Mouse (Mus musculus) heart, adult 2 months (tissue): ENCODE results near the gene Ccdc34. TPM values are rescaled to one million over a fixed set of nuclear protein-coding genes. Genes with fewer than 3 reads are reported as not detected.
"Not testable (repeated sequence)": the region's sequence is repeated elsewhere in the genome, so short reads cannot be mapped to it uniquely, and the experiment has no call there.

ENCODE experiments used
- DNase-seq, 2 experiments: peaks; one replicate each; pipeline ENCODE4 v3.0.0; 2021
- H3K27ac ChIP-seq: fragments of 200-600 bp; 2 replicates; pipeline ENCODE4 v1.8.1; 2022
- H3K27me3 ChIP-seq: fragments of 200-500 bp; 2 replicates; pipeline ENCODE4 v1.6.1; 2012; ENCODE audit warnings: mild to moderate bottlenecking, low read length, inconsistent platforms, mixed read lengths; ENCODE audit not compliant: control insufficient read depth, insufficient read depth
- H3K36me3 ChIP-seq: fragments of 200-500 bp; 2 replicates; pipeline ENCODE4 v1.6.1; 2012; ENCODE audit warnings: low read length, inconsistent platforms; ENCODE audit not compliant: control insufficient read depth, insufficient read depth
- H3K4me1 ChIP-seq: fragments of 200-500 bp; 2 replicates; pipeline ENCODE4 v1.6.1; 2011; ENCODE audit warnings: low read length; ENCODE audit not compliant: control insufficient read depth, insufficient read depth
- H3K4me3 ChIP-seq: fragments of 200-600 bp; 2 replicates; pipeline ENCODE4 v1.8.1; 2022
- H3K79me2 ChIP-seq: fragments of 200-500 bp; replicated peaks from 2 replicates; pipeline ENCODE4 v1.6.1; 2012; ENCODE audit warnings: mild to moderate bottlenecking, inconsistent platforms, low read length, moderate library complexity, mixed read lengths; ENCODE audit not compliant: control insufficient read depth, insufficient read depth
- H3K9ac ChIP-seq: fragments of 200-500 bp; 2 replicates; pipeline ENCODE4 v1.6.1; 2012; ENCODE audit warnings: low read depth, mild to moderate bottlenecking, control low read depth, inconsistent platforms, low read length, mixed read lengths
- CTCF ChIP-seq: fragments of 200-600 bp; IDR thresholded peaks from 2 replicates; pipeline ENCODE4 v1.8.1; 2022; ENCODE audit warnings: antibody characterized with exemption, mild to moderate bottlenecking, moderate library complexity
- EP300 ChIP-seq: fragments of 200-500 bp; IDR thresholded peaks from 2 replicates; pipeline ENCODE4 v1.6.1; 2011; ENCODE audit warnings: low read depth, low read length, control low read depth; ENCODE audit not compliant: insufficient read depth
- POLR2A ChIP-seq: fragments of 200-500 bp; IDR thresholded peaks from 2 replicates; pipeline ENCODE4 v1.6.1; 2011; ENCODE audit warnings: mild to moderate bottlenecking, low read depth, low read length, control low read depth; ENCODE audit not compliant: insufficient read depth
- WGBS: fragments of 180-500 bp; shearing (Covaris S2); methylation state at CpG from one replicate; pipeline ENCODE4 v1.1.7; 2018; 5-methylcytosine and 5-hydroxymethylcytosine counted together
- intact Hi-C: fragments of 180-260 bp; cut with DNase I; formaldehyde crosslinking; loops from one replicate; pipeline ENCODE4 v1.15.1; 2025
- polyA plus RNA-seq: library from polyadenylated mRNA; depleted of rRNA; stranded (reverse); fragments of >200 nt; gene quantifications from 2 replicates; pipeline ENCODE4 v1.2.3, GENCODE M21; 2012
- total RNA-seq, 2 experiments: library from RNA; stranded (reverse); gene quantifications; 2 replicates each; pipeline ENCODE4 v1.2.3; 2021

Ccdc34 gene
- total and polyA plus RNA-seq, 3 experiments: 1.8 to 4.6 (median 4.1) TPM

DNA sequence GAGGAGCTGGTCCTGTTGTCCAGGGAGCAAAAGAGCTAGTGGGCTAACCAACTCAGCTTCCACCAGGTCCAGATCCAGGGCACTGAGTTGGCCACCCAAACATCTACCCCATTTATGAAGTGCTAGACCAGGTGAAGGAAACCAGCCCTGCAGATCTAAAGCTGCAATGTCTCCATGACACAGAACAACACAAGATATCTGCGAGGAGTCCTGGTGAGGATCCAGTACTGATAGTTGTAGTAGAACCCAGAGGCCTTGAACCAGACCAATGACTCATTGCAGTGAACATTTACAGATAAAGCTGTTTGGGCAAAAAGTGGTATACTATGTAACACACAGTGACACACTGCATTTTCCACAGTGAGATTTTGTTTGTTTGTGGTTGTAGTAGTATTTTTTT lies 120.5 kb downstream of the Ccdc34 start:
- no peak for TF ChIP-seq POLR2A
- TF ChIP-seq EP300: no peak
- TF ChIP-seq CTCF: no peak
- no peak for DNase-seq
- Histone ChIP-seq H3K27me3 (no peaks in the 10 kb centered on the region), H3K79me2 (no peaks in the 10 kb centered on the region), H3K4me3 (no peak overlapping the region), H3K36me3 (no peaks in the 10 kb centered on the region), H3K9ac (no peak overlapping the region), H3K27ac (no peak overlapping the region), H3K4me1 (no peaks in the 10 kb centered on the region)
- WGBS: 69% methylated on average over 1 of the region's 1 CpGs
- intact Hi-C loops: no loop called here

DNA sequence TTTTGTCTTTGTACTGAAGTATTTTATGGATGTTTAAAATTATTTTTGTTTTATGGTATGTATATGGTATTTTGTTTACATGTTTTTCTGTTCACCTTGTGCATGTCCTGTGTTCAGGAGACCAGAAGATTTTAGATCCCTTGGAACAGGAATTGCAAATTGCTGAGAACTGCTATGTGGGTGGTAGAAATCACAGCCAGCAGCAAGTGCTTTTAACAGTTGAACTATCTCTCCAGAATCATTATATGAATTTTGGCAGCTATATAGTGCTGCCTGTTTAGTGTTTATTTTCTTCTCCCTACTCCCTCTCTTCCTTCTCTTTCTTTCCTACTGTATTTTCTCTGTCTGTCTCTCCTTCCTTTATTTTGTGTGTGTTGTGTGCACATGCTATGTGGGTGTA lies 130.4 kb downstream of the Ccdc34 start:
- DNase-seq, H3K79me2 ChIP-seq, H3K4me3 ChIP-seq, H3K27ac ChIP-seq, H3K36me3 ChIP-seq, H3K9ac ChIP-seq, H3K27me3 ChIP-seq, intact Hi-C loops, H3K4me1 ChIP-seq: not testable (repeated sequence)

DNA sequence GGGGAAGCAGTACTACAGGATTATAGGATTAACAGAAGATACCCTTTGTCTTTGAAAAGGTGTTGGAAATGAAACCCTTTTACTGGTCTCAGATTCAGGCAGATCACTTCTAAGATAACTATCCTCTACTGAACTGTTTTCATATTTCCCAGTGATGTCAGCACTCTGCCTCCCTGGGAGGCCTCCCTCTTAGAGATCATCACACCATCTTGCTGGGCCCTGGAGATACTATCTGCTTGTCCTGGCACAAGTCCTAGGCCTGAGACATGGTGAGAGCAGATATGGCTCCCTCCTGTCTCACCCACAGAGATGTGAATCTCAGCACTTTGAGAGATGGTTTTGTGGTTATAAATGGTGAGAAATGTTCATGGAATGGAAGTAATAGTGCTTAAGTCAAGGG lies 131.6 kb downstream of the Ccdc34 start:
- Histone ChIP-seq H3K9ac (no peak overlapping the region), H3K4me3 (no peak overlapping the region), H3K36me3 (no peaks in the 10 kb centered on the region), H3K79me2 (no peaks in the 10 kb centered on the region), H3K4me1 (no peaks in the 10 kb centered on the region), H3K27me3 (no peaks in the 10 kb centered on the region), H3K27ac (no peak overlapping the region)
- no peak for DNase-seq
- intact Hi-C loops: no loop called here
- no peak for TF ChIP-seq POLR2A
- TF ChIP-seq CTCF: no peak
- TF ChIP-seq EP300: no peak

DNA sequence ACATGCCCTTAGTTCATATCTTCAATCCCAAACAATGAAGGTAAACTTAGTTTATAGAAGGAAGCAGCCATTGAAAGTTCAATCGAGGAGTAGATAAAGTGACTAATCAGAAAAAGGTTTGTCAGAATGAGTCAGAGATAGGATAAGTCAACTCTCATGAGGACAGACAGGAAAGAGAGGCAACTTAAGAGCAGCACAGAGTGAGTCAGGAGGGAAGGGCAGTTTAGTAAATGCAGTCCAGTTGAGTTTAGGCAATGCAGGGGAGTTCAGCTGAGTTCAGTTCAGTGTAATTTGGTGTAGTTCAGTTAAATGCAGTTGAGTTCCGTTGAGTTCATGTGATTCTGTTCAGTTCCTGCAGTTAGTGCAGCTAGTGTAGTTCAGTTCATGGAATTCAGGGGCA lies 138.7 kb downstream of the Ccdc34 start:
- H3K9ac ChIP-seq: no peak overlapping the region
- no peaks in the 10 kb centered on the region for H3K36me3 ChIP-seq
- H3K27ac ChIP-seq: no peak overlapping the region
- H3K79me2 ChIP-seq: no peaks in the 10 kb centered on the region
- H3K4me1 ChIP-seq: no peaks in the 10 kb centered on the region
- no peaks in the 10 kb centered on the region for H3K27me3 ChIP-seq
- H3K4me3 ChIP-seq: no peak overlapping the region
- intact Hi-C loops: no loop called here
- 60% methylated on average over 2 of the region's 2 CpGs for WGBS
- no peak for DNase-seq
- no peak for TF ChIP-seq CTCF
- no peak for TF ChIP-seq POLR2A
- TF ChIP-seq EP300: no peak

DNA sequence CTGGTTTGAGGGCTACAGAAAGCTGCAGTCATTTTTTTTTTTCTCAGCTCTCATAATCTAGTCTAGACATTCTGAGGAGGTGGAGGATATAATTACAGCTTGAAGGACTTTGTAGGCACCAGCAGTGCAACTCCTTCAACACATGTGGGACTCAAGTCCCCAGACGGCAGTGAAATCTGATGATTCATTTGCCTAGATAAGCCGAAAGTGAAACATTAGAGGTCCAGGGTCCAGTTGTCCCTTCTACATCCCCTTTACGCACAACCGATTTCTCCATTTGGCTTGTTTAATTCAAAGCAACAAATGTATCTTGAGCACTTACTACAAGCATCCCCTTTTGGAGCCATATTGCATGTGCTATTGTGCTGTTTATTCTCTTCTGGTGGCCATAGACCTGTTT lies 147.4 kb downstream of the Ccdc34 start:
- no peak for DNase-seq
- H3K4me3 ChIP-seq: no peak overlapping the region
- no peak overlapping the region for H3K9ac ChIP-seq
- no peaks in the 10 kb centered on the region for H3K27me3 ChIP-seq
- no peaks in the 10 kb centered on the region for H3K79me2 ChIP-seq
- no peak overlapping the region for H3K27ac ChIP-seq
- 90% methylated on average over 4 of the region's 4 CpGs for WGBS
- H3K4me1 ChIP-seq: no peaks in the 10 kb centered on the region
- intact Hi-C loops: no loop called here
- TF ChIP-seq EP300 (no peak), CTCF (no peak), POLR2A (no peak)
- no peaks in the 10 kb centered on the region for H3K36me3 ChIP-seq

DNA sequence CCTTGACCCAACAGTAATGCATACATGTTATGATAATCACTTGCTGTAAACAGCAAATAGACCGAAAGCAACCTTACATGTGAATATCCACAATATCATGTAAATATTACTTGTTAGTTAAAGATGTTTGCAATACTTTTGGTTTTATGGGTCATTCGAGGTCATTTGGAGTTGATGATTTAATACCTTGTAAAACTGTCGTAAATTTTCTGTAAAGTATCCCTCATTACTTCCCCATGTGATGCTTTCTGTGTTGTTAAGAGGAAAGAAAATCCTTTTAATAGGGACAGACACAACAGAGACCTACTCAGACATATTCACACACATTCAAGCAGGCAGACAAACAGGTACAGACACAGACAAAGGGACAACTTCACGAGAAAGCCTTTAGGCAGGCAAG lies 150.1 kb downstream of the Ccdc34 start:
- 81% methylated on average over 4 of the region's 4 CpGs for WGBS
- H3K9ac ChIP-seq: no peak overlapping the region
- H3K79me2 ChIP-seq: no peaks in the 10 kb centered on the region
- intact Hi-C loops: no loop called here
- H3K27ac ChIP-seq: no peak overlapping the region
- DNase-seq: no peak
- TF ChIP-seq EP300 (no peak), POLR2A (no peak), CTCF (no peak)
- H3K4me1 ChIP-seq: no peaks in the 10 kb centered on the region
- no peak overlapping the region for H3K4me3 ChIP-seq
- no peaks in the 10 kb centered on the region for H3K36me3 ChIP-seq
- H3K27me3 ChIP-seq: no peaks in the 10 kb centered on the region

DNA sequence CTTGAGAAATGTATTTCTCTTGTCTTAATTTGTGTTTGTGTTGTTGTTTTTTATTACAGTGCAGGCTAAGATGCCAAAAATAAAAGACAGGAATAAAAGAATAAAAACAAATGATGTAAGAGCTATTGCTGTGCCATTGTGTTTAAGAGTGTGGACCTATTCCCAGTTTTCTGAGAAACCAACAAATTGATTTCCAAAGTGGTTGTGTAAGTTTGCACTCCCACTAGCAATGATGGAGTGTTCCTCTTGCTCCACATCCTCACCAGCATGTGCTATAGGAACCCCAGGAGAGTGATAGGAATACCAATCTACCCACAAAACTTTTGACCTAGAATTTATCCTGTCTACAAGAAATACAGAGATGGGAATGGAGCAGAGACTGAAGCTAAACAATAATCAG lies 150.7 kb downstream of the Ccdc34 start:
- TF ChIP-seq POLR2A (no peak), EP300 (no peak), CTCF (no peak)
- Histone ChIP-seq H3K36me3 (no peaks in the 10 kb centered on the region), H3K4me3 (no peak overlapping the region), H3K4me1 (no peaks in the 10 kb centered on the region), H3K79me2 (no peaks in the 10 kb centered on the region), H3K9ac (no peak overlapping the region), H3K27ac (no peak overlapping the region), H3K27me3 (no peaks in the 10 kb centered on the region)
- intact Hi-C loops: no loop called here
- DNase-seq: no peak
